Mouse (Mus musculus) intestine, postnatal 0 days (tissue): ENCODE results near the gene Calr. TPM values are rescaled to one million over a fixed set of nuclear protein-coding genes. Genes with fewer than 3 reads are reported as not detected.
A peak's percentile ranks its signal among the peaks of the same experiment; 100 is the strongest.

Experiments used
- ATAC-seq: fragments of 200-750 bp; cut with Nextera tagmentation; 2 replicates; pipeline ENCODE4 v1.8.0; 2017; ENCODE audit warnings: mild to moderate bottlenecking, moderate TSS enrichment, moderate library complexity
- H3K27ac ChIP-seq: fragments of 300-500 bp; sonication (generic); 2 replicates; pipeline ENCODE4 v1.5.1; 2014; ENCODE audit warnings: mild to moderate bottlenecking, low read depth, low read length, moderate library complexity
- H3K27me3 ChIP-seq: fragments of 300-500 bp; sonication (generic); replicated peaks from 2 replicates; pipeline ENCODE4 v1.6.1; 2014; ENCODE audit warnings: low read length, mixed read lengths; ENCODE audit not compliant: control insufficient read depth, insufficient read depth
- H3K36me3 ChIP-seq: fragments of 300-500 bp; sonication (generic); 2 replicates; pipeline ENCODE4 v1.6.1; 2014; ENCODE audit warnings: mild to moderate bottlenecking, moderate library complexity; ENCODE audit not compliant: control insufficient read depth, insufficient read depth
- H3K4me1 ChIP-seq: fragments of 300-500 bp; sonication (generic); replicated peaks from 2 replicates; pipeline ENCODE4 v1.6.1; 2014; ENCODE audit warnings: antibody characterized with exemption, low read length, mixed read lengths; ENCODE audit not compliant: control insufficient read depth, insufficient read depth
- H3K4me2 ChIP-seq: fragments of 300-500 bp; sonication (generic); replicated peaks from 2 replicates; pipeline ENCODE4 v1.6.1; 2014; ENCODE audit warnings: low read depth, mild to moderate bottlenecking, moderate library complexity
- H3K4me3 ChIP-seq: fragments of 300-500 bp; sonication (generic); 2 replicates; pipeline ENCODE4 v1.5.1; 2014; ENCODE audit warnings: low read depth, low read length
- H3K9ac ChIP-seq: fragments of 300-500 bp; sonication (generic); 2 replicates; pipeline ENCODE4 v1.6.1; 2014; ENCODE audit warnings: mild to moderate bottlenecking, low read depth, low read length
- H3K9me3 ChIP-seq: fragments of 300-500 bp; sonication (generic); 2 replicates; pipeline ENCODE4 v1.6.1; 2016; ENCODE audit warnings: mixed run types; ENCODE audit not compliant: control insufficient read depth
- CTCF ChIP-seq: sonication (generic); IDR thresholded peaks from 2 replicates; pipeline ENCODE4 v1.5.1; 2016; ENCODE audit warnings: low read depth, mild to moderate bottlenecking, control low read depth, antibody characterized with exemption, moderate library complexity
- WGBS: fragments of 180-500 bp; shearing (Covaris S2); extraction: QIAGEN DNeasy Blood & Tissue Kit; methylation state at CpG from one replicate; pipeline ENCODE4 v1.1.7; 2014; 5-methylcytosine and 5-hydroxymethylcytosine counted together
- polyA plus RNA-seq: library from polyadenylated mRNA; unstranded; fragments of >200 nt; fragmentation: Nextera tagmentation; extraction: Ambion mirVana; gene quantifications from 2 replicates; pipeline ENCODE4 v1.2.1, GENCODE M21; 2015

The Calr gene
- polyA plus RNA-seq, 1 experiment from 2014 or later = 507 TPM

DNA sequence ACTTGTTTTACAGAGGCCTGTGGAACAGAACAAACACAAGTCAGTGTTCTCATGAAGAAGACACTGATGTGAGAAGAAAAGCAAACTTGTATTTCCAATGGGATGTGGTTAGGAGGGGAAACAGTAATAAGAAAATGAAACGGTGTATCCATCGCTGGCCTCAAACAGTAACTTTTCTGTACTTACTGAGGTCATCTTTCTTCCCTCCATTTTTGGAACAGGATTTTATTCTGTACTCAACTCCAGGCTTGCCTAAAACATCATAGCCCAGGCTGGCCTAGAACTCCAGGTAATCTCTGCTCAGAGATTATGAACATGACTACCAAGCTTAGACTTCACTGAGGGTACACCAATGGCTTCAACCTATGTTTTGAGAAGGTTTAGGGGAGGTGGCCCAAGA, 7.3 kb downstream of the Calr start:
- Histone ChIP-seq H3K4me2 (peak overlapping the region; percentile 78), H3K9me3 (no peaks in the 10 kb centered on the region), H3K9ac (no peak overlapping the region), H3K27me3 (no peaks in the 10 kb centered on the region), H3K4me3 (peak overlapping the region; percentile 77; the same call in 1 of the 2 replicates), H3K27ac (no peak overlapping the region), H3K4me1 (no peaks in the 10 kb centered on the region), H3K36me3 (peaks cover 70% of the 10 kb centered on the region)
- TF ChIP-seq CTCF = no peak
- ATAC-seq = no peak
- 77% methylated on average over 2 of the region's 2 CpGs for WGBS

DNA sequence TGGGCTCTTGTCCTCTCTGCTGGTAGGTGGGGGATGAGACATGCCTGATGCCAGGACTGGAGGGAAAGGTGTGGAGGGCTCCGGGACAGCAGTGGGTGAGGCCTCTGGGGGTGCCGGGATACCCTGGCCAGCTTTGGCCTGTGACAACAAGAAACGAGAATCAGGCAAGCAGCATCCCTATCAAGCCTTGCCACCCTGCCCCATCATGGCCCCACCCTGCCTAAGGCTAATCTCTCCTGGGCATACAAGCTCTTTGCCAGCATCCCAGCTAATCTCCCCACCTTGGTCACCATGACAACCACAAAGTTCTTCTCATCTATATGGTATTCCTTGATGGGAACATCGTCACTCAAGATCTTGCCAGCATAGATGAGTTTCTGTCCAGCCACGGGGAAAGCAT, 8.2 kb downstream of the Calr start:
- peaks cover 68% of the 10 kb centered on the region for H3K36me3 ChIP-seq
- 79% methylated on average over 5 of the region's 5 CpGs for WGBS
- ATAC-seq = no peak

DNA sequence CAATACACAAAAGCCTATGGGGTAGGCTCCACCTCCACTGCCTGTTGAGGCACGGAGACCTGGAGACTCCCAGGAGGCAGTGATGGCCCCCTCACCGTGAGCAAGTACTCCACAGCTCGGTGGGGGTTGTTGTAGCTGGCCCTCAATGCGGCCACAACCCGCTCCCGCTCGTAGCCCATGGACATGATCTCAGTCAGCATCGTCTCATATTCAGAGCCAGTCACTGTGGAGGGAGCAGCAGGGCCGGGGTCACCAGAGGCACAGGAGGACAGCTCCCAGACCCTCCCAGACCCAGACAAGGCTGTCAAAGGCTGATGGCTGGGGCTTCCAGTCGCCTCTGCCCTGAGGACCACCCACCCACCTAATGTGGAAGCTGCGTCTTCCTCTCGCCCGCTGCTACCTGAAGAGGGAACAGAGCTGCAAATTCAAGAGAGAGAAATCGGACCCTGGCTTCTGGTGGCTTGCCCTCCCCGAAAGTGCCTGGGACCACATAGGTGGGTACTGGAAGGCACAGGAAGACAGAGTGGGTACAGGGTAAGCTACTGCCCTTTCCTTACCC, 8.7 kb downstream of the Calr start:
- Histone ChIP-seq H3K4me1 (no peaks in the 10 kb centered on the region), H3K9me3 (no peaks in the 10 kb centered on the region), H3K27ac (no peak overlapping the region; the same call in 1 of the 2 replicates), H3K4me3 (no peak overlapping the region), H3K36me3 (peaks cover 63% of the 10 kb centered on the region), H3K4me2 (no peak overlapping the region), H3K27me3 (no peaks in the 10 kb centered on the region), H3K9ac (no peak overlapping the region)
- TF ChIP-seq CTCF = no peak
- WGBS = 89% methylated on average over 15 of the region's 15 CpGs
- no peak for ATAC-seq

More for the DNA sequence above, 8.2 kb downstream of the Calr start:
- no peak overlapping the region; the same call in 1 of the 2 replicates for H3K27ac ChIP-seq
- no peak overlapping the region for H3K9ac ChIP-seq
- H3K4me3 ChIP-seq = no peak overlapping the region
- TF ChIP-seq CTCF = no peak
- H3K27me3 ChIP-seq = no peaks in the 10 kb centered on the region
- H3K4me1 ChIP-seq = no peaks in the 10 kb centered on the region
- no peaks in the 10 kb centered on the region for H3K9me3 ChIP-seq
- H3K4me2 ChIP-seq = no peak overlapping the region

DNA sequence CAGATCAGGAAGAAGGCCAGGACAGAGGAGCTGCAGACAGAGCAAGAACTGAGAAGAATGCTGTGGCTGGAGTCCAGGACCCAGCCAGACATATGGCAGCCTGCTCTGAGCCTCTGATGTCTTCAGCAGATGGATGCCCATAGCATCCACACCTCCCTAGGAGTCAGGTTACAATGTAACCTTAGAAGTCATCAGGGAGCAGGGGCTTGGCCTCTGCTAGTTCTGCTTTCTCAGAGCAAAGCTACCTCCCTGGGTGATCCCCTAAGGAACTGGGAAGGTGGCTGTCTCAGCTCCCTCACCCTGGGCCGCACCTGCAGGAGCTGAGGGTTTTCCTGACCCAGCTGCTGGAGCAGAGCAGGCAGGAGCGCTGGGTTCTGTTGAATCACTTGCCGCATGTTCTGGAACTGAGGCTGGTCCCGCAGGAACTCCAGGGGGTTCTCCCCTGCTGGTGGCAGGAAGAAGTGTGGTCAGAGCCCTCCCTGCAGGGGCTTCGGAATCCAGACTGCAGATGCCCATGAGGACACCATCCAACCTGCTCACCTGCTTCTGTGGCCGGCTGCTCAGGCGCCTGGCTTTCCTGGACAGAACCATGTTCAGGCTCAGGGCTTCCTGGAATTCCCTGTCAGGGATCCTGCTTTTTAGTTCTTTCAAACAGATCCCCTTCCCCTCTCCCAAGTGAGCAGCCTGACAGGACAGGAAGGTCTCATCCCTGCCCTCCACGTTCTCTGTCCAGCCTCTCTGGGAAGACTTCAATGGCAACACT, 9.4 kb downstream of the Calr start:
- 59% methylated on average over 8 of the region's 8 CpGs for whole genome bisulfite sequencing
- no peaks in the 10 kb centered on the region for H3K9me3 ChIP-seq
- H3K27me3 ChIP-seq = no peaks in the 10 kb centered on the region
- no peak overlapping the region for H3K9ac ChIP-seq
- no peak overlapping the region for H3K4me3 ChIP-seq
- no peak for TF ChIP-seq CTCF
- peaks cover 56% of the 10 kb centered on the region for H3K36me3 ChIP-seq
- no peak overlapping the region; the same call in 1 of the 2 replicates for H3K27ac ChIP-seq
- H3K4me1 ChIP-seq = no peaks in the 10 kb centered on the region
- no peak overlapping the region for H3K4me2 ChIP-seq
- no peak for ATAC-seq

DNA sequence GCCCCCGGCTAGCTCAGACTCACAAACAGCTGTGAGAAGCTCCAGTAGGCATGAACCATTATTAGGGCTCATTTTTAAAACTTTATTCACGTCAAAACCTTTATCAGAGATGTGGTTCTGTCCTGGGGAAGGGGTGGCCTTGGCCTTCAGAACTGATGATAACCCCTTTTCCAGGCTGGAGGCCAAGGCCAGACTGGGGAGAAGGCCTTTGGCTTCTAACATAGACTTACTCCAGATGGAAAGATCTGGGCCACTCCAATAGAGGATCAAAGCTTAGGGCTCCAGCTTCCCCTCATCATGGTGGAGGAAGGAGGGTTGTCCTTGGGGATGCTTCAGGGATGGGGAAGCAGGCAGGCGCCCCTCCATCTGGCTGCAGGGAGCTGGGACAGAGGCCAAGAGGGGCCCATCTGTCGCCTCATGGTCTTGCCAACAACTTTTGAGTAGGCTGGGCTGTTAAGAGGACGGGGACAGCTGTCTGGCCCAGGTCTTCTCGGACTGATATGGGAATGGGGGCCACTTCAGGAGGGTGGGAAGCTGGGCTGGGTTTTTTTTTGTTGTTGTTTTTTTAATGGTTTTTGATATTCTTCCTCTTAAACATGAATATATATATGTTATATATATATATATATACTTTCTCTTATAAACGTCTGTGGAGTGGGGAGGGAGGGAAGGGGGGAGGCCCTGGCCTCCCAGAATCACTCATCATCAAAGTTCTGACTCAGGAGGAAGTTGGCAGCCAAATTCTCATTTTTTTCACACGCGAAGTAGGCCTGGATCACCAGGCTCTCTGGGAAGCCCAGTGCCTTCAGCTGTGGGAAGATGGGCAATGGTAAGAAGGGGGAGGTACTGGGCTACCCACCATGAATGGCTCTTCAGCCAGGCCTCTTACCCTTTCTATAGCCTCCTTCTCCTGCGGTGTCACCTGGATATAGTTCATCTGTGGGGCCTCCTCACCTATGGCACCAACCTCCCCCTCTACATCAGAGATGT, 11.6 kb downstream of the Calr start:
- Histone ChIP-seq H3K4me1 (no peaks in the 10 kb centered on the region), H3K27ac (no peak overlapping the region), H3K4me2 (no peak overlapping the region), H3K27me3 (no peaks in the 10 kb centered on the region), H3K9ac (no peak overlapping the region), H3K36me3 (peaks cover 47% of the 10 kb centered on the region), H3K4me3 (no peak overlapping the region), H3K9me3 (no peaks in the 10 kb centered on the region)
- 55% methylated on average over 10 of the region's 10 CpGs for WGBS
- no peak for TF ChIP-seq CTCF
- ATAC-seq = no peak
